Mouse (Mus musculus) lung, postnatal 0 days (tissue): ENCODE measurements around the gene Tas2r118. TPM values are rescaled to one million over a fixed set of nuclear protein-coding genes. Genes with fewer than 3 reads are reported as not detected.

Source experiments
- ATAC-seq: fragments of 200-750 bp; cut with Nextera tagmentation; 2 replicates; pipeline ENCODE4 v1.8.0; 2017; ENCODE audit warnings: moderate library complexity
- DNase-seq: peaks from one replicate; pipeline ENCODE4 v3.0.0-alpha.2; 2016; ENCODE audit warnings: low spot score
- H3K27ac ChIP-seq: fragments of 300-500 bp; sonication (generic); 2 replicates; pipeline ENCODE4 v1.5.1; 2014; ENCODE audit warnings: antibody characterized with exemption, mild to moderate bottlenecking, low read length, mixed read lengths
- H3K27me3 ChIP-seq: fragments of 300-500 bp; sonication (generic); replicated peaks from 2 replicates; pipeline ENCODE4 v1.6.1; 2014; ENCODE audit warnings: low read length, mixed read lengths; ENCODE audit not compliant: insufficient read depth
- H3K36me3 ChIP-seq: fragments of 300-500 bp; sonication (generic); 2 replicates; pipeline ENCODE4 v1.6.1; 2014; ENCODE audit warnings: low read length, mixed read lengths; ENCODE audit not compliant: insufficient read depth
- H3K4me1 ChIP-seq: fragments of 300-500 bp; sonication (generic); 2 replicates; pipeline ENCODE4 v1.6.1; 2014; ENCODE audit warnings: antibody characterized with exemption, low read depth, low read length, mixed read lengths; ENCODE audit not compliant: insufficient read depth
- H3K4me2 ChIP-seq: fragments of 300-500 bp; sonication (generic); replicated peaks from 2 replicates; pipeline ENCODE4 v1.6.1; 2014; ENCODE audit warnings: low read depth, mild to moderate bottlenecking, low read length, moderate library complexity, mixed read lengths
- H3K4me3 ChIP-seq: fragments of 300-500 bp; sonication (generic); 2 replicates; pipeline ENCODE4 v1.5.1; 2014; ENCODE audit warnings: low read depth, low read length
- H3K9ac ChIP-seq: fragments of 300-500 bp; sonication (generic); replicated peaks from 2 replicates; pipeline ENCODE4 v1.6.1; 2014; ENCODE audit warnings: low read depth, mild to moderate bottlenecking
- H3K9me3 ChIP-seq: fragments of 300-500 bp; sonication (generic); 2 replicates; pipeline ENCODE4 v1.6.1; 2016; ENCODE audit warnings: low read length, mixed read lengths
- CTCF ChIP-seq: IDR thresholded peaks from 2 replicates; pipeline ENCODE4 v1.5.1; 2016; ENCODE audit warnings: antibody characterized with exemption, mild to moderate bottlenecking
- EP300 ChIP-seq: IDR thresholded peaks from 2 replicates; pipeline ENCODE4 v1.6.1; 2016; ENCODE audit warnings: antibody characterized with exemption, mild to moderate bottlenecking, control low read depth
- WGBS: fragments of 180-500 bp; shearing (Covaris S2); extraction: QIAGEN DNeasy Blood & Tissue Kit; methylation state at CpG from one replicate; pipeline ENCODE4 v1.1.7; 2014; 5-methylcytosine and 5-hydroxymethylcytosine counted together
- polyA plus RNA-seq: library from polyadenylated mRNA; unstranded; fragments of >200 nt; fragmentation: Nextera tagmentation; extraction: Ambion mirVana; gene quantifications from 2 replicates; pipeline ENCODE4 v1.2.1, GENCODE M21; 2015

Tas2r118 gene
- polyA plus RNA-seq = not detected in 2 replicates

- H3K9me3 ChIP-seq = no peaks in the 10 kb centered on the region
- no peak within 1 kb of the TSS for H3K4me2 ChIP-seq
- DNase-seq = no peak
- no peaks in the 10 kb centered on the region for H3K27me3 ChIP-seq
- no peaks in the 10 kb centered on the region for H3K36me3 ChIP-seq
- no peak within 1 kb of the TSS for H3K27ac ChIP-seq
- no peak within 1 kb of the TSS for H3K4me3 ChIP-seq
- no peaks in the 10 kb centered on the region for H3K4me1 ChIP-seq
- TF ChIP-seq EP300 (no peak), CTCF (no peak)
- no peak within 1 kb of the TSS for H3K9ac ChIP-seq
- ATAC-seq = no peak
- 90% methylated on average over 5 of the region's 5 CpGs for WGBS
Observed at GRCm38 (mm10) chr6:23969960-23970359, at the start of gene Tas2r118. TSS of gene Tas2r118 (minus strand) at chr6:23970060.

GRCm38 (mm10) chr6:24018320-24018719, 48.5 kb upstream of the Tas2r118 start:
- 22% methylated on average over 5 of the region's 5 CpGs for WGBS
- DNase-seq = no peak

DNA sequence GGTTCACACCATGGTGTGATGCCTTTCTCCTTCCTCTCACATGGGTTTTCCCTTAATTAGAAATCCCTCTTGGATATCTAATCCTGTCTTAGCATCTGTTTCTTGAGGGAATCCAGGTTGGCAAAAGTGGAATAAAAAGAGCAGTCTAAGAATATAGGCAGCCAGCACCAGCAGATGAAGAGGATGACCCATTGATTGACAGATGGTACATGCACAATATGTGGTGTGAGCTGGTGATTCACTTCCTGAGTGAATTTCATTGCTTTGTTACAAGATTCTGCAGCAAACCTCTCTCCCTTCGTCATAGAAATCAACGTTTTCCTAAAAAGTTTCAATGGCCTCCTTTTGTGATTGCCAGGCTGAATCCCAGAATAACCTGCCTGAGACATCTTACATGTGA, 23.4 kb upstream of the Tas2r118 start:
- Histone ChIP-seq H3K9ac (no peak overlapping the region), H3K4me1 (no peaks in the 10 kb centered on the region), H3K27me3 (no peaks in the 10 kb centered on the region), H3K4me2 (no peak overlapping the region), H3K9me3 (no peaks in the 10 kb centered on the region), H3K4me3 (no peak overlapping the region), H3K36me3 (no peaks in the 10 kb centered on the region), H3K27ac (no peak overlapping the region)
- DNase-seq (no peak), ATAC-seq (no peak)
- WGBS = 70% methylated on average over 2 of the region's 2 CpGs
- TF ChIP-seq EP300 = no peak
- no peak for TF ChIP-seq CTCF

More at GRCm38 (mm10) chr6:24018320-24018719, 48.5 kb upstream of the Tas2r118 start:
- Histone ChIP-seq H3K36me3 (no peaks in the 10 kb centered on the region), H3K4me3 (no peak overlapping the region), H3K27ac (no peak overlapping the region), H3K4me1 (no peaks in the 10 kb centered on the region), H3K9ac (no peak overlapping the region), H3K9me3 (no peaks in the 10 kb centered on the region), H3K4me2 (no peak overlapping the region), H3K27me3 (no peaks in the 10 kb centered on the region)
- no peak for TF ChIP-seq EP300
- no peak for TF ChIP-seq CTCF
- no peak for ATAC-seq

DNA sequence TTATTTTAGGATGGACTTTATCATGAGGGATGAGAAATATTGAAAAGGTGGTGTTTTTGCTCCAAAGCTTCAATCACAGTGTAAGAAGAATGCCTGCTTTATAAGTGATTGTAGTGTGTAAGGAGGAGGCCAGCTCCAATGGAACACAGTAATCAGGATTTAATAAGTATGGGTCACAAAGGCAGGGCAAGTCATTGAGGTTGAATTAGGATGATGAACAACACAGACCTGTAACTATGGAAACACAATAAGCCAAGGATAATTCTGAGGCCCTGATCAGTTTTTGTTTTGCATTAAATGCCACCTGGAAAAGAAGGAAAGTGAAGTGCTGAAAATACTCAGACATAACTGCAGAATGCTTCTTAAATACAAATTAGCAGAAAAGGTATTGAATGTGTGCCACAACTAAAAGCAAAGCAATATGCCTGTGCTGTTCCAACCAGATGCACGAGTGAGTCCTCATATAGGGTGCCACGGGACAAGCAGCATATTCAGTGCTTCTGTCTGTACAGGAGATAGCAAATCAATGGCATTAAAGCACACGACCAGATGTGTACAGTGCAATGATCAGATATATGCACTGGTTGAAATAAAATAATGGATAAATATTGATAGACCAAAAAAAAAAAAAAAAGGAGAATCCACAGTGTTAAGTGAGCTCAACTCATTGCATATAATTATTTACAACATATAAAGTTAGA, 21.0 kb upstream of the Tas2r118 start:
- no peak for ATAC-seq
- no peaks in the 10 kb centered on the region for H3K36me3 ChIP-seq
- H3K27me3 ChIP-seq = no peaks in the 10 kb centered on the region
- no peak overlapping the region for H3K4me2 ChIP-seq
- no peaks in the 10 kb centered on the region for H3K9me3 ChIP-seq
- H3K4me1 ChIP-seq = no peaks in the 10 kb centered on the region
- WGBS = 62% methylated on average over 3 of the region's 3 CpGs
- DNase-seq = no peak
- TF ChIP-seq EP300 (no peak), CTCF (no peak)
- no peak overlapping the region for H3K9ac ChIP-seq
- H3K4me3 ChIP-seq = no peak overlapping the region
- no peak overlapping the region for H3K27ac ChIP-seq

DNA sequence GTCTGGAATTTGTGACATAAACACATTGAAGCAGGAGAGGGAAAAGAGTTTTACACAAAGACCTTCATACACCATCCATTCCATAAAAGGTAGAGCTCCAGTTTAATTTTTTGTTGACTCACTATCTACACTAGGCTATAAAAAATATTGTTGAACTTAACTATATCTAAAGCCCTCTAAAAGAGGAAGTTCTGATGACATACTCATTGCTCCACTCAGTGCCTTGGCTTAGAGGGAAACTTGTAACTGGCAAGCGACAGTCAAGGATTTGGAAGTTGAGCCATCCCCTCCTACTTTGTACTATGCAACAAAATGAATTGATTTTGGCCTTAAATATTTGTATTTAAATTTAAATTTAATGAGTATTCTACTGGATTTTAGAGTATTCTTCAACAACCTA, 16.4 kb upstream of the Tas2r118 start:
- Histone ChIP-seq H3K4me1 (no peaks in the 10 kb centered on the region), H3K36me3 (no peaks in the 10 kb centered on the region), H3K27ac (no peak overlapping the region), H3K27me3 (no peaks in the 10 kb centered on the region), H3K4me2 (no peak overlapping the region), H3K4me3 (no peak overlapping the region), H3K9ac (no peak overlapping the region), H3K9me3 (no peaks in the 10 kb centered on the region)
- no peak for DNase-seq
- 88% methylated on average over 1 of the region's 1 CpGs for WGBS
- no peak for ATAC-seq
- TF ChIP-seq CTCF (no peak), EP300 (no peak)

- DNase-seq (no peak), ATAC-seq (no peak)
- no peak overlapping the region for H3K9ac ChIP-seq
- H3K4me1 ChIP-seq = no peaks in the 10 kb centered on the region
- no peak overlapping the region for H3K27ac ChIP-seq
- 47% methylated on average over 2 of the region's 2 CpGs for WGBS
- no peaks in the 10 kb centered on the region for H3K27me3 ChIP-seq
- no peak overlapping the region for H3K4me2 ChIP-seq
- no peaks in the 10 kb centered on the region for H3K9me3 ChIP-seq
- TF ChIP-seq EP300 = no peak
- no peak for TF ChIP-seq CTCF
- H3K36me3 ChIP-seq = no peaks in the 10 kb centered on the region
- no peak overlapping the region for H3K4me3 ChIP-seq
Observed at GRCm38 (mm10) chr6:23966980-23967379, 2.9 kb downstream of the Tas2r118 start.
